Mouse (Mus musculus) spleen, adult 12 weeks (tissue): ENCODE data around the gene Rbms1.

Experiments used
- DNase-seq: peaks from one replicate; pipeline ENCODE4 v3.0.0; 2022; ENCODE audit warnings: low spot score

Gene Rbms1

DNA sequence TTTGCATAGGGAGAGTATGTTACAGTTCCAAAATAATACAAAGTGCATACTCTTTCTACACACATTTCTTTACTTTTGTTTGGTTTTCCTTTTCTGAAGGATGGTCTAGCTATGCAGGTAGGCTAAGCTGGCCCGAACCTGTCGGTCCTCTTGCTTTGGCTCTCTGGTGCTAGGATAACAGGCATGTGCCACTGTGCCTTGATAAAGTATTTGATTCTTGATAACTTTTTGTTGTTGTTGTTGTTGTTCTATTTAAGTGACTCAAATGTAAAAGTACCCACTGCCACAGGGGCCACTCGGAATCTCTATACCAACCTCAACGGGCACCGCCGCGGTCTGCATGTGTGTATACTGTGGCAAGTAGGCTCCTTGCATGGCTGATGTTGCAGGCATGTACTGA, 207.9 kb downstream of the Rbms1 start:
- no peak for DNase-seq

DNA sequence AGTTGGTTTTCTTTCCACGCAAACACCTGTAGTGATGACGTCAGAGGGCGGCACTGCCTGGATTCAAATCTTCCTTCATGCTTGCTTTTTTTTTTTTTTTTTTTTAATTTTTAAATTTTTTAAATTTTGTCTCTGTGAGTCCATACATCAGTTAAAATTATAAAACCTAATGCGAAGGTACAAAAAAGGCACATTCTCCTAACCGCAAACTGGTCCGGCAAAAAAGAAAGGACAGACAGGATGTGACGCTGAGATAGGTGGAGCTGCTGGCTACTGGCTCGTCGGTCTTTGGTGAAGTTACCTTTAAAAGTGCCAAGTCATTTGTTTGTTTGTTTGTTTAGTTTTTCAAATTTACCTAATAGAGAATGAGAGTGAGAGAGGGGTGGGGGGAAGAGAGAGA, 211.7 kb downstream of the Rbms1 start:
- DNase-seq: no peak

GRCm38 (mm10) chr2:60750591-60750990, 212.4 kb downstream of the Rbms1 start:
- no peak for DNase-seq

DNA sequence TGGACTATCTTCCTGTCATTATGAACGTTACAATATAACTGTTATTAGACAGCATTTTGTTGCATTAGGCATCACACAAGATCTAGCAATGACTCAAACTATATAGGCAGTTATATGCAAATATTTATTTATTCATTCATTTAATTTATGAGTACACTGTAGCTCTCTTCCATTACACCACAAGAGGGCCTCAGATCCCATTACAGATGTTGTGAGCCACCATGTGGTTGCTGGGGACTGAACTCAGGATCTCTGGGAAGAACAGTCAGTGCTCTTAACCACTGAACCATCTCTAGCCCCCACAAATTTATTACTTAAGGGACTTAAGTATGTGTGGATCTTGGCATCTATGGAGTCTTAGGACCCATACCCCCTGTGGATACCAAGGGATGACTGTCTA, 214.4 kb downstream of the Rbms1 start:
- no peak for DNase-seq

DNA sequence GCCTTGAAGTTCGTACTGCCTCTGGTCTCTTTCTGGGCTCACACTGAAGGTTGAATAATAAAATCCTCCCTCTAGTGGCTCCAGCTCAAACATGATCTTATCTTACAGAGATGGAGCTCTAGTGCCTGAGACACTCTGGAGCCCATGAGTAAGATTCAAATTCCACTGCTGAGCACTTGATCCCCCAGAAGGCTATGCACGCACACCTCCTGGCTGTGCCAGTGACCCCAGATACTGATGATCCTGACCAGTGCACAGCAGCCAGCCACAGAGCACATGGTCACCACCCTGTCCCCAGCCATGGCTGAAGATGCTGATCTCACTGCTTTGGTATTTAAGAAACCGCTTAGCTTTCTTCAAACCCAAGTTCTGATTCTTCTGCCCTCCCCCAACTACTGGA, 215.4 kb downstream of the Rbms1 start:
- DNase-seq: no peak

GRCm38 (mm10) chr2:60744674-60745073, 218.3 kb downstream of the Rbms1 start:
- no peak for DNase-seq

GRCm38 (mm10) chr2:60739389-60740137, 223.4 kb downstream of the Rbms1 start:
- DNase-seq: no peak

- no peak for DNase-seq
Observed at GRCm38 (mm10) chr2:60730929-60731328, 232.1 kb downstream of the Rbms1 start.

GRCm38 (mm10) chr2:60730024-60730423, 233.0 kb downstream of the Rbms1 start:
- DNase-seq: no peak

- DNase-seq: no peak
Observed at GRCm38 (mm10) chr2:60728902-60729585, 233.9 kb downstream of the Rbms1 start.

- DNase-seq: no peak
Observed at GRCm38 (mm10) chr2:60724660-60725059, 238.3 kb downstream of the Rbms1 start.

- no peak for DNase-seq
Observed at GRCm38 (mm10) chr2:60722967-60723366, 240.0 kb downstream of the Rbms1 start.

DNA sequence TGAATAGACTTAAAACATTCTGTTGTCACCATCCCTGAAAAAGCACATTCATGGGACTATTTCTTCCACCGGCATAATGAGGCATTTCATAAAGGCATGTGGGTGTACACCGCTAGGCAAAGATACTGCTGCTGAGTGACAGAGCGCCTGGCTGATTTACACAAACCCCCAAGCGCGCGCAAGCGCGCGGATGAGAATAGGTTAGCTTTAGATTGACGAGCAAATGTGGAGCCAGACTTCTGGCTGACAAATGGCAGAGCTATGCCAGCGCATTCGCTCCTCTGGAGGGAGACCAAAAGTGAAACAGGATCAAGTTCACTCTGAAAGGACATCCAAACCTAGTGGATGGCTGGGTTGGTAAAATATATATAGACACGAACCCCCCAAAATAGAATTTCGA, 240.5 kb downstream of the Rbms1 start, which contains the start of gene Itgb6:
TSS of gene Itgb6 (minus strand) at position 130 of the 400 bp plus-strand sequence.
- no peak for DNase-seq

DNA sequence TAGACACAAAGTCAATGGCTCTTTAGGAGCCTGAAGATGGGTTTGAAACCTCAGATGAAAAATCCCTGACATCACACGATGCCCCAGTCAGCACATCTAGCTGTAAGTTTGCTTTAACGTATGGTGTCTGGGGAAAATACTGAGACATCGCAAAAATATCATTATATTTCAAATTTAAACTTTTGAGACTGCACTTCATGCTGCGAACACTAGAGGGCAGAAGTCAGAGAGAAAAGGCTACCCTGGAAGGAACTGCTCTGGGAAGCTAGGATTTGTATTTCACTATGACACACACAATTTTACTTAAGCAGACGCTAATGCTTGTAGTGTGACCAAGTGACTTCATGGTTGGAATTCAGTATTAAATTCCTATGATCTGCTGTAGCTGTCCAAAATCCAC, 242.1 kb downstream of the Rbms1 start:
- no peak for DNase-seq

DNA sequence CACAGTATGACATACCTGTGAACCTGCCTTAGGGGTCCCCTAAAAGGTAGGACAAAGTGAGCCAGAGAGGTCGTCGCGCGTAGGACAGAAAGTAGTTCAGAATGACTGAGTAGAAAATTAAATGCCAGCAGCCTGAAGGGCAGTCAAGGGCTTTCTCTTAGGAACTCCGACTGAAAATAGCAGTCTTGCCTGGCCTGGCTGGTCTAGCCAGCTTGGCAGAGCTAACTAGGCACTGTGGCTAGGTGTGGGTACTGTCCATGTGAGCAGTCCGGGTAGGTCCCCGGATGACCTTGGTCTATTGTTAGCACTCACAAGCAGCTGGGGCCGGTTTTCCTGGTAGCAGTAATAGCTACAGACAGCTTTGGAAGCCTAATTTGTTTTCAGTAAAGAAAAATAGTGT, 242.8 kb downstream of the Rbms1 start:
- DNase-seq: no peak

DNA sequence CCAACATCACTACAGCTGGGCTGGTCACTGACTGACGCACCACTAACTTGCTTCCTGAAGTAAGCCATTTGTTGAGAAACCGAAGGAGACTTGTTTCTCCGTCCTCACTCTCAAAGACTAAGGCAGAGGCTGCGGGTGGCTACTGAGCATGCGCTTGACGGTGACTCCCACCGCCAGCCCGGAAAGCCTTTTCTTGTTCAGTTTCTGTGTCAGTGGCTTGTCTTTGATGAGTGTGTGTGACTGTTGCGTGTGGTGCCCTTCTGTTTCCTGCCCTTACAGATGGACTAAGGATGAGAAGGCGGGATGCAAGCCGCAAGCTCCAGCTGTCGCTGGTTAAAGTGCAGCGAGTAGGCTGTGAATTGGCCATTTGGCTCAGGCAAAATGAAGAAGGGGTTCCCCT, 245.6 kb downstream of the Rbms1 start:
- DNase-seq: peak; percentile 1

GRCm38 (mm10) chr2:60716549-60716948, 246.4 kb downstream of the Rbms1 start:
- DNase-seq: no peak

GRCm38 (mm10) chr2:60715771-60716170, 247.2 kb downstream of the Rbms1 start:
- no peak for DNase-seq

GRCm38 (mm10) chr2:60714971-60715502, 248.0 kb downstream of the Rbms1 start:
- DNase-seq: no peak

GRCm38 (mm10) chr2:60714475-60714874, 248.5 kb downstream of the Rbms1 start:
- DNase-seq: no peak

DNA sequence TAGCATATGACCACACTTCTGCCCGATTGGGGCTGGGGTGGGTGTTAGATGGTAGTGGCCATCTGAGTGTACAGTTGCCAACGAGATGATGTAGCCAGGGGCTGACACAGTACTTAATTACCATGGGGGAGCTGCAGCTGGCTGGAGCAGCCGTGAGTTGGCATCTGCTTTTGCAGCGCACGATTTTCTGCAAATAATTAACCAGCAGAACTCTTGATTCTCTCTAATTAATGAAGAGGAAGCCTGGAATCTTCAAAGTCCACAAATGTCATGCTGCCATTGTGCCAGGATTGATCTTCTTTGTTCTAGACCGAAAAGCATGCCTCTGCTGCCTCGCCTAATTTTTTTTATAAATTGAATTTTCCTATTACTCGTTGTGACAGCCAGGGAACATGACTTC, 249.1 kb downstream of the Rbms1 start:
- no peak for DNase-seq

DNA sequence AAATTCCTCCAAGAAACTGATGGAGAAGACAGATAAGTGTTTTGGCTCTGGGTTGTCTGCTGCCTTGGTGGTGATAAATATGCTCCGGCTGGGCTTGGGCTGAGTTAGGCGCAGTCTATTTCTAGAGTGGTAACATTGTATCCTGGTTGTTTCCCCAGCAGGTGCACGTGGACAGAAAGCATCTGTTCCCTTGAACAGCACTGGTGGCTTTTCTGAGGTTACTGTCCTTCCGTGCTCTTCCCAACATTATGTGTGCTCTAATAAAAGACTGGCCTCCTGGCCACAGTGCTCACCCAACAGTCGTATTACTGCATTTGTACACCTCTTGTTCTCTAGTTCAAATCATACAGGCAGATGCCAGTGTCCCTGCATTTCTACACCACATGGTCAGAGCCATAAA, 250.1 kb downstream of the Rbms1 start:
- no peak for DNase-seq

DNA sequence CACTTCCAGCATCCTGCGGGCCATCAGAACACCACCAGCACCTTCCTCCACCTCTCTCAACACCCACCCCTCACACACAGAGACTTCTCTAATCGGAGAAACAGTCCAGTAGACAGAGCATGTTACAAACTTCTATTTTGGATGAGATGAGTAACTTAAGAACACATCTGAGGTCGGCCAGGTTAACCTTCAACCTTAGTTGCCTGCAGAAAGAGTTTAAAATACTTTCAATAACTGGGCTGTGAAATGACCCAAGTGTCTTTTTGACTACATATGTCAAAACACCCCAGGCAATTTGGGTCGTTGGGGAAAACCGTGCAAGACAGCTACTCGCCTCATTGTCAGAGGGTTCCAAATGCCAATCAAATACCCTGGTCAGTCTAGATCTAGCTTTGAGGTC, 250.5 kb downstream of the Rbms1 start:
- no peak for DNase-seq
